Comparison of ENCODE assay signal across 15 mouse cellular contexts in the genomic region with DNA sequence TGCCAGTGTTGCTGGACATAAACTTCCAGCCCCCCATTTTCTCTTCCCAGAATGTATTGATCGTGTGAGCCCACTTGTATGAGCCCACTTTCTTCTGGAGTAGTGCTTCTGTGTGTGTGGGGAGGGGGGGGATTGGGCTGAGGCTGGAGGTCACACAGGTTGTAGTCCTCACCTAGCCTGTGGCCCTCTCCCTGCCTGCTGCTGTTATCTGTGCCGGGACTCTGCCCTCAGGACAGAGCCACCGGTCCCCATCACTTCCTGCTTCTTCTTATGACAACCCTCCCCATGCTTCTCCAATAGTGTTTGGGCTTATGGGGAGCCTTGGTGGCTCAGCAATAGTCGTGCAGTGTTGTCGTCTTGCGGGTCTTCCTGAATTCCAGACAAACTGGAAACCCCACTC.
"Had no signal": no experiment of that assay in that cellular context is flagged by ENCODE, and none has a peak within 500 bp of the region (broad histone marks: within the 10 kb centered on the region; RNA-seq: fewer than 3 reads in every experiment).

No protein-coding gene starts in this region.

- H3K9ac ChIP-seq: lung, embryonic 14.5 days; midbrain, embryonic 13.5 days; midbrain, embryonic 15.5 days; neural tube, embryonic 12.5 days had no signal

- H3K27ac ChIP-seq: macrophage; midbrain, embryonic 13.5 days; midbrain, embryonic 15.5 days; neural tube, embryonic 12.5 days had no signal

- H3K4me2 ChIP-seq: lung, embryonic 14.5 days; midbrain, embryonic 11.5 days; midbrain, embryonic 13.5 days; midbrain, embryonic 15.5 days; neural tube, embryonic 12.5 days had no signal

- H3K27me3 ChIP-seq: midbrain, embryonic 15.5 days had no signal

- ATAC-seq: midbrain, embryonic 13.5 days; midbrain, embryonic 15.5 days had no signal

- H3K36me3 ChIP-seq: midbrain, embryonic 13.5 days; midbrain, embryonic 15.5 days; neural tube, embryonic 12.5 days had no signal

- H3K9me3 ChIP-seq: megakaryocyte, embryonic 14.5 days; midbrain, embryonic 13.5 days; midbrain, embryonic 15.5 days; neural tube, embryonic 12.5 days had no signal

- DNase-seq: lung, adult 18-20 months; lung, embryonic 14.5 days; lung, postnatal 14 days; lung, postnatal 36 days; right cerebral cortex, postnatal 14 days; spleen, adult 18-20 months; thymus, adult 18-20 months; thymus, postnatal 14 days; thymus, postnatal 36 days had no signal

- H3K4me3 ChIP-seq: midbrain, embryonic 13.5 days; midbrain, embryonic 15.5 days; neural tube, embryonic 12.5 days had no signal

- H3K4me1 ChIP-seq: megakaryocyte, embryonic 14.5 days had no signal
